Mouse (Mus musculus) mature B cell (primary cell): Measurements from ENCODE around the gene Zfp574.

Source experiments
- in situ Hi-C: fragments of 300-500 bp; cut with MboI; formaldehyde crosslinking; loops from 2 replicates; pipeline ENCODE4 v1.14.3; 2019

The Zfp574 gene

DNA sequence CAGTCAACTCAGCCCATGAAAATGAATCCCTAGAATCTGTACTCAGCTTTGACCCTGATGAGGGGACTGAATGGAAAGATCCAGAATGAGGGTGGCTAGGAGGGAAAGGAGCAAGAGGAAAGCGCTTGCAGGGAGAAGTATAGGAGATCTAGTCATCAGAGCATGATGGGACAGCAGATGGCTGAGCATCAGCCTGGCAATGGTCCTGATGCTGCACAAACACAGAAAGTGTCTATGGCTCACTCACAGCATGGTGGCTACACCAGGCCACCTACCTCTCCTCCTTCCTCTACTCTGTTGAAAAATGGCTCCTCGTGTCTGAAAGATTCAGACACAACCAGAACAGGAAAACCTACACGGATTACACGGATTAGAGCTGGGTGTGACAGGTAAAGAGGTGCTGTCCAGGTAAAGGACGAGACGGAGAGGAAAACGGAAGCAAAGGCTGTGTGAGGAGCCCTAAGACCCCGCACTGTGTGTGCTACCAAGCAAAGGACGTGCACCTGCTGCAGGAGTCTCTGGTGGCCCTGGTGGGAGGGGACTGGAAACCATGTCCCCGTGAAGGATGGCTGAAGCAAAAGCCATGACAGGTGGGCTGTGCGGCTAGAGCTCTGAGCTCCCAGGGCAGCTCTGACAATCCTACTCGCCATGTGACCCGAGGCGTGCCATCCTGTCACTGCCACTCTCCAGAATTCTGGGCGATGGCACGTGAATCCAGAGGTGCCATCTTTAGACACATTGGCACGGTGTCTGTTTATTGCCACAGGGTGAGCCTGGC lies 40.0 kb downstream of the Zfp574 start:
- in situ Hi-C loops, result no loop called here

DNA sequence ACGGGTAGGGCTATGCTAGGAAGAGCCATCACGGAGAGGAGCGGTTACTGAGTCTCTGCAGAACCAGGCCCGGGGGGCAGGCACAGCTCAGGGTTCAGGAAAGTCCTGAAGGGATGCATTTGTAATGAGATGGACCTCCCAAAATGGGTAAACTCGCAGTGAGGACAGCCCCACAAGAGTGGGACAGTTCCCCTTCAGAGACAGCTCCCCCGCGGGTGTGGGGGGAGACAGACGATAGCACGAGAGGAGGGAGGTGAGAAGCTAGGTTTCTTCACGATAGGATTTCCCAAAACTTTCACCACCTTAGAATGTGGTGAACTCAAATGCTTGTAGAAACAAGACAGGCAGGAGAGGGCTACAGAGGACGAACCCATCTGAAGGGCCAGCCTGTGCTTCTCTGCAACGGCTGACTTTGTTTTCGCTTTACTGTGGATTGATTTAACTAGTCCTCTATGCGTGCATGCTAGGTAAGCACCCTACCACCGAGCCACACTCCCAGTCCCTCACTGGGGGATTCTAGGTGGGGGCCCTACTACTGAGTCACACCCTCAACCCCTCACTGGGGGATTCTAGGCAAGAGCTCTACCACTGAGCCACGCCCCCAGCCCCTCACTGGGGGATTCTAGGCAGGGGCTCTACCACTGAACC lies 40.7 kb downstream of the Zfp574 start:
- in situ Hi-C loops, result no loop called here

DNA sequence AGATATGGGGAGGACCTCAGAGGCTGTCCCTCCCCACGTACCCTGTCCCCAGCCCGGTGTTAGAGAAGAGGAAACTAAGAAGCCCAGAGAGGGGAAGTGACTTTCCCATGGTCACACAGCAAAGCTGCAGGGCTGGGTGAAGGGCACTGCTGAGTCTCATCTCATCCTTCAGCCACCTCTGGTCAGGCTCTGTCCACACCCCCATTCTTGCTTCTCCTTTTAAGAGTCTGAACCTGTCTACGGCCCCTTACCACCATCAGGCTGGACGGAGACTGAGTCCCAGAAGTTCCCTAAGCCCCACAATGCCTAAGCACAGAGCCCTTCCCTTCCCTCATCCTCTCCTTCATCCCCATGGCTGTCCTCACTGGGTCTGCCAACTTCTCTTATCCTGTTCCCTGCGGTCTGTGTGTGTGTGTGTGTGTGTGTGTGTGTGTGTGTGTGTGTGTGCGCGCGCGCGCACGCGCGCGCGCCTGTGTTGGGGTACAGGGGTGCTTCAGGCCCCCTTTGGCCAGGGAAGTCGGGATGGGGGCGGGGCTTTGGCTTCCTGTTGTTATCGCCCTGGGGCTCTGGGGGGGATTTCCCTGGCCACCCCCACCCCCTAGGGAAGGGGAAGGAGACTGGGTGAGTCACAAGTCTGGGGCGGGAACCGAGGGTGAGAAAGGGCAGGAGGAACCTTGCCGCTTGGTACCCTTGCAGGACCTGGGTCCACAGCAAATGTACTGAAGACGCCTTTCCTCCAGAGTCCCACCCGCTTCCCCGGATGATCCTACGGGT lies 47.9 kb downstream of the Zfp574 start:
- in situ Hi-C loops, result no loop called here

DNA sequence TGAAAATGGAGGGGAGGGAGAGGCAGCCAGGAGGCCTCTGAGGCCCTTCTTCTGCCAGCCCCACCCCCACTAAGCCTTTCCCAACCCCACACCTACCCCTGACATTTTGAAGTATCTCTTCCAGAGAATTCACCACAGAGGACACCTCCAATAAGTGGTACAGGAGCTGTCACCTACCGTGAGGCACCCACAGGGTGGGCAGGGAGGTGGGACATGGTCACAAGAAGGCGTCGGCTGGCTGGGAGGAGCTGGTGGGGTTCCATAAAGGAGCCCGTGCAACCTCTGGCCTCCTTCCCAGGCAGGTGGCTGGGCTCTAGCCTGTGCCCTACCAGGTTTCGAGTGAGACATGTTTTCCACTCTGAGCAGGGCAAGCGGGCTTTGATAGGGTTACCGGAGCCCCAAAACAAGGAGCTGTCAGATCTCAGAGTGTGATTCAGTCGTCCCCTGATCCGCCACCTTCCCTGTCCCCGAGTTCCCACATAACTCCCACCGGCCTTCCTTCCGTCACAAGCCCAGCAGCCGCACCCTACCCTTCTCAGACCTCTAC lies 48.9 kb downstream of the Zfp574 start:
- in situ Hi-C loops, result no loop called here

DNA sequence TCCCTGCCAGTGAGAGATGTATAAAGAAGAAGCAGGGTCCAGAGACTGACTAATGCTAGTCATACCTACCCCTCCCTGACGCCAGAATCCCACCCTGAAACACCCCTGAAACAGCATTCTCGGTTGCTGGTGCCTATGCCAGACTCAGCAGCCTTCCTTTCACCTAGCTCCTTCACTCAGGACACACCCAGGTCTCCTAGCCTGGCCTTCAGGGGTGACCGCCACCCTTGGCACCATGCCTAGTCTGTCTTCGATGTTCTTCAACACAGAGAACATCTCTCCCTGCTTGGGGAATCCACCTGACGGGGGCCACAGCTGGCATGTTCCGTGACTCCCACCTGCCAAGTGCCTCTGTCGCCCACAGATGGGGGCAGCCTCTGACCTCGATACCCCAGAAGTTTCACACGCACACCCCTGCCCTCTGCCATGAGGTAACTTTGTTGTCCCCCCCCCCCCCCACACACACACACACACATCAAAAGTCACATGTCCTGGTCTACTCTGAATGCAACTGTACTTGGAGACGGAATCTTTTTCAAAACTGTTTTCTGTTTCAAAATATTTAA lies 53.4 kb downstream of the Zfp574 start:
- in situ Hi-C loops, result no loop called here

DNA sequence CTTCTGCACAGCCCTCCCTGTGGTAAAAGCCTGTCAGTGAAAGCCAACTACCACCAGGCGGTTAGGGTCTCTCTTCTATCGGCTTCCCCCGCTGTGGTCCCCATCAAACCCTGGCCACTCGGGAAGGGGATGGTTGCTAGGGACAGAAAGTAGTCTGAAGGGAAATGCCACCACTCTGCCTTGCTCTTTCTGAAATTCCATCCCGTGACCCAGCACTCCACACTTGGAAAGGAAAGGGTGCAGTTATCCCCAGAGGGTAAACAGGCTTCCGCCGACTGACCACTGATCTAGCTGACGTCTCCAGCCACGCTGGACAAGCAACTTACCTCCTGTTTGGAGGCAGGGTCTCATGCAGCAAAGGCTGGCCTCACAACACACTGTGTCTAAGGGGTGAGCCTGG lies 55.6 kb downstream of the Zfp574 start:
- in situ Hi-C loops, result no loop called here

DNA sequence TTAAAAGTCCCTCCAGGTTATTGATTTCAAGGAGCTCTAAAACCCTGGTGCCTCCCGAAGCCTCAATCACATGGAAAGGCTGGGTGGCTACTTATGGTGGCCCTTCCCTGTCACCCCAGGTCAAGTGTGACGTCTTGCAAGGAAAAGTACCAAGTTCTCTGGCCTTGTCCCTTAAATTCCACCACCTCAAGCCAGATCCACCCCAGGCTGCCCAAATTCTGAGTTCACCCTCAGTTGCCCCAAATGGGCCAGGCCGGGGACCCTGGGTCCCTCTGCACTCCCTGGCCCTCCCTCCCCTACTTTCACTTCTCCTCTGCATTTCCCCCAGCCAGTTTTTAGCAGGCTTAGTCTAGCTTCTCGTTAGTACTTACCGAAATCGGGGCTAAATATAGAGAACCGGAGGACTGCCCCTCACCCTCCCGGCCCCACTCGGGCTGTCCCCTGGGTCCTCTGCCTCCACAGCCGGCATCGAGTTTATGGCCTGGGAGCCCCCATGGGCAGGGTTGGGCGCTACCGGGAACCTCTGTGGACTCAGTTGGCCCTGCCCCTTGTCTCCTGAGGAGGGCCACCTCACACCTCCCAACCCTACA lies 57.1 kb downstream of the Zfp574 start:
- in situ Hi-C loops, result no loop called here

DNA sequence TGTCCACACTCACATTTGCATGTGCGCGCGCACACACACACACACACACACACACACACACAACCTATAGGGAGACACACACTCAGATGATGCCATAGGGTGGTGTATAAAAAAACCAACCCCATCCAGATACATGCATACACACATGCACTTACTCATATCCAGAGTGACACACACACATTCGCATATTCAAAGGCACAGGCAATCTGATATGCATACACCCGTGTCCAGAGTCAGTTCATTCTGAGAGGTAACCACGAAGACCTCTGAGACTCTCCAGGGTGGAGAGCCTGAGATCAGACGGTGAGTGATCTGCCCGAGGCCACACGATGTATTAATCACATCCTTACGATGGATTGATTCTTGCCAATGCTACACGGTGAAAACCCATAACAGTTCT lies 58.2 kb downstream of the Zfp574 start:
- in situ Hi-C loops, result loop anchor here (5.0 kb wide), 1 partner anchor 57 kb away; no protein-coding TSS in a partner anchor

DNA sequence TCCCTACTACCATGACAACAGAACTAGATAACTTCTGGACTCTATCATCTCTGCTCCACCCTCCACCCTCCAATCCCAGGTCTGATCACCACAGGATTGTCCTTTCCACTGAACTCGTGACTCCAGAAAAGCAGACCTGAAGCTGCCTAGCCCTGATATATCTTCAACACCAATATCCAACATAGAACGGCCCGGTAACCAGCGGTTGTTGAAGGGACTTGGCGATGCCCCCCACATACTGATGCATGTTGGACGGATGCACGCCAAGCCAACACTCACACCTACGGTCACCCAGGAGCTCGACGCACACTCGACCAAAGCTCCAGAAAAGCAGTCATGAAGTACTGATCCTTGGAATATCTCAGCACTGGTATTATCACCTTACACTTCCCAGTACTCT lies 58.9 kb downstream of the Zfp574 start:
- in situ Hi-C loops, result loop anchor here (5.0 kb wide), 1 partner anchor 56 kb away; no protein-coding TSS in a partner anchor

DNA sequence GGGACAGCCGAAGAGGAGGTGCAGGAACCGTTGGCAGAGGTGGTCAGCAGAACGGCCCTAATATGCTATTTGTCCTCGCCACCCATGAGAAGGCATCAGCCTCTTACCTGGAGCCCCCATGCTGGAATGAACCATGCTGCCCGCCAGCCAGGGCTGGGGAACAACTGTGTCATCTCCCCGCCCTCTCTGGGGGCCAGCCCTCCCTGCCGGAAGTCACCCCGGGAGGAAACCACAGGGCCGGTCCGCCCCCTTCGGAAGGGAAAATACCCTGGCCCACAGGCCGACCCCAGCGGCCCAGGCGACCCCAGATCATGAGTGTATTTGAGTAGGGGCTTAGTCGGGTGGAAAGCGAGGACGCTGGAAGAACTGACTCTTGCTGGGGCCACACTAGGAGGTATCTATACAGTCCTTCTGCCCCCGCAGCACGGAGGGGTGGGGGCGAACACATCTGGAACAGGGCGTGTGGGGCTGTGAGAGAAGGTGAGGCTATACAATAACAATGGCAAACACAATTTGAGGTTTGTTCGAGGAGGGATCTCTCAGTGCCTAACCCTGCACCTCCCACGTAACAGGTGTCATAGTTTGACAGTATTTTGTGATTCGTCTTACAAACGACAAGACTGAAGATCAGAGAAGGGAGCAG lies 60.1 kb downstream of the Zfp574 start:
- in situ Hi-C loops, result loop anchor here (5.0 kb wide), 1 partner anchor 55 kb away; no protein-coding TSS in a partner anchor
